Mouse (Mus musculus) neural tube, embryonic 13.5 days (tissue): ENCODE data around the gene Pla2g6. TPM values are rescaled to one million over a fixed set of nuclear protein-coding genes. Genes with fewer than 3 reads are reported as not detected.

ENCODE experiments used
- ATAC-seq: fragments of 200-750 bp; cut with Nextera tagmentation; 2 replicates; pipeline ENCODE4 v1.8.0; 2017; ENCODE audit warnings: low read depth, mild to moderate bottlenecking, moderate TSS enrichment, moderate library complexity
- H3K27ac ChIP-seq: fragments of 300-500 bp; sonication (generic); replicated peaks from 2 replicates; pipeline ENCODE4 v1.5.1; 2015; ENCODE audit warnings: moderate library complexity, mild to moderate bottlenecking, inconsistent platforms
- H3K27me3 ChIP-seq: fragments of 300-500 bp; sonication (generic); 2 replicates; pipeline ENCODE4 v1.6.1; 2015; ENCODE audit warnings: mild to moderate bottlenecking, inconsistent platforms
- H3K36me3 ChIP-seq: fragments of 300-500 bp; sonication (generic); 2 replicates; pipeline ENCODE4 v1.6.1; 2015; ENCODE audit warnings: mild to moderate bottlenecking, inconsistent platforms
- H3K4me1 ChIP-seq: fragments of 300-500 bp; sonication (generic); replicated peaks from 2 replicates; pipeline ENCODE4 v1.6.1; 2015; ENCODE audit warnings: inconsistent platforms
- H3K4me2 ChIP-seq: fragments of 300-500 bp; sonication (generic); 2 replicates; pipeline ENCODE4 v1.6.1; 2015; ENCODE audit warnings: inconsistent platforms, mild to moderate bottlenecking, moderate library complexity
- H3K4me3 ChIP-seq: fragments of 300-500 bp; sonication (generic); 2 replicates; pipeline ENCODE4 v1.5.1; 2015; ENCODE audit warnings: mild to moderate bottlenecking, inconsistent platforms
- H3K9ac ChIP-seq: fragments of 300-500 bp; sonication (generic); 2 replicates; pipeline ENCODE4 v1.6.1; 2015; ENCODE audit warnings: moderate library complexity, mild to moderate bottlenecking, inconsistent platforms
- H3K9me3 ChIP-seq: fragments of 300-500 bp; sonication (generic); 2 replicates; pipeline ENCODE4 v1.6.1; 2016; ENCODE audit warnings: inconsistent platforms
- WGBS: fragments of 180-500 bp; shearing (Covaris S2); methylation state at CpG from one replicate; pipeline ENCODE4 v1.1.7; 2015; 5-methylcytosine and 5-hydroxymethylcytosine counted together
- polyA plus RNA-seq: library from polyadenylated mRNA; unstranded; fragments of >200 nt; fragmentation: Nextera tagmentation; extraction: Ambion mirVana; gene quantifications from 2 replicates; pipeline ENCODE4 v1.2.1, GENCODE M21; 2015

The Pla2g6 gene
- polyA plus RNA-seq = 33.3 and 34.1 TPM in 2 replicates

DNA sequence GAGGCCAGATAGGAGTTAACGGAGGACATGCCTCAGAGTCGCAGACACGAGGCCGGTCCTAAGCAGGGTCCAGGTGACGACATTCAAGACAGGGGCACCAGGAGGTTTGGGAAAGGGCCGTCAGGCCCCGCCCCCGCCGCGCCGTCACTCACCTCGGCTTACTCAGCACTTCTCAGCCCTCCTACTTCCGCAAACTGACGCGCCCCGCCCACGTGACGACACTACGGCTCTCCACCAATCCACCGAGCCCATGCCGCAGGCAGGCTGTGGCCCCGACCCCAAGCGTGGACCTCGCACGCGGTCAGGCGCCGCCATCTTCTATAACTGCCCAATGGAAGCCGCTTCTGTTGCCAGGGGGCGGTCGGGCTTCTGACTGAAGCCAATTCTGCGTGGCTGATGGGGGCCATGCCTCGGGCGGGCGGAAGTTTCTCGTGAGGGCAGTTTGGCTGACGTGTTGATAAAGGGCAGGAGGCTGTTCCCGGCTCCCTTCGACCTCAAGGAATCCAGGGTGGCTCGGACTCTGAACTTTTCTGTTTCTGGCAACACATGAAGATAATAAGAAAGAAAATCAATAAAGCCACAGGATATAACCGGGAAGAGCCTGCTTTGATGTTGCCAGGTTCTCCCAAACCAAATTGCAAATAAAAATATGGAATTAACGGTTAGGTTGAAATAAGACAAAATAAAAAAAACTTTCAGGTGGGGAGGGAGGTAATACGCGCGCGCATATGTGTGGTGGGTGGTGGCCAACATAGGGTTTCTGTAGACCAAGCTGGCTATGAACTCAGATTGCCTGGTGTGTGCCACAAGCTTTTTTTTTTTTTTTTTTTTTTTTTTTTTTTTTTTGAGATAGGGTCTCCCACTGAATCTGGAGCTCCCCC lies at the start of gene Pla2g6:
Gene Pla2g6 (minus strand): TSS at position 333 of the 881 bp plus-strand sequence.
- Histone ChIP-seq H3K4me2 (peak within 1 kb of the TSS; percentile 79), H3K4me3 (peak within 1 kb of the TSS; percentile 57), H3K9me3 (no peaks in the 10 kb centered on the region), H3K27ac (peak within 1 kb of the TSS; percentile 92), H3K36me3 (no peaks in the 10 kb centered on the region), H3K27me3 (no peaks in the 10 kb centered on the region), H3K4me1 (peaks cover 28% of the 10 kb centered on the region), H3K9ac (peak within 1 kb of the TSS; percentile 79)
- WGBS = 5% methylated on average over 46 of the region's 46 CpGs
- peak; percentile 96 for ATAC-seq

- Histone ChIP-seq H3K27ac (no peak overlapping the region), H3K9ac (no peak overlapping the region), H3K36me3 (peaks cover 49% of the 10 kb centered on the region), H3K9me3 (no peaks in the 10 kb centered on the region), H3K27me3 (no peaks in the 10 kb centered on the region), H3K4me1 (peaks cover 11% of the 10 kb centered on the region; the same call in 1 of the 2 replicates), H3K4me3 (no peak overlapping the region), H3K4me2 (no peak overlapping the region)
- ATAC-seq = no peak
- 86% methylated on average over 6 of the region's 6 CpGs for WGBS
Observed at GRCm38 (mm10) chr15:79377681-79378080, 49.5 kb upstream of the Pla2g6 start.

GRCm38 (mm10) chr15:79374760-79375159 lies 46.6 kb upstream of the Pla2g6 start:
- WGBS = 61% methylated on average over 3 of the region's 3 CpGs
- Histone ChIP-seq H3K4me1 (no peaks in the 10 kb centered on the region), H3K27ac (no peak overlapping the region), H3K9ac (no peak overlapping the region), H3K4me3 (no peak overlapping the region), H3K36me3 (peaks cover 70% of the 10 kb centered on the region), H3K27me3 (no peaks in the 10 kb centered on the region), H3K9me3 (no peaks in the 10 kb centered on the region), H3K4me2 (no peak overlapping the region)
- ATAC-seq = no peak

DNA sequence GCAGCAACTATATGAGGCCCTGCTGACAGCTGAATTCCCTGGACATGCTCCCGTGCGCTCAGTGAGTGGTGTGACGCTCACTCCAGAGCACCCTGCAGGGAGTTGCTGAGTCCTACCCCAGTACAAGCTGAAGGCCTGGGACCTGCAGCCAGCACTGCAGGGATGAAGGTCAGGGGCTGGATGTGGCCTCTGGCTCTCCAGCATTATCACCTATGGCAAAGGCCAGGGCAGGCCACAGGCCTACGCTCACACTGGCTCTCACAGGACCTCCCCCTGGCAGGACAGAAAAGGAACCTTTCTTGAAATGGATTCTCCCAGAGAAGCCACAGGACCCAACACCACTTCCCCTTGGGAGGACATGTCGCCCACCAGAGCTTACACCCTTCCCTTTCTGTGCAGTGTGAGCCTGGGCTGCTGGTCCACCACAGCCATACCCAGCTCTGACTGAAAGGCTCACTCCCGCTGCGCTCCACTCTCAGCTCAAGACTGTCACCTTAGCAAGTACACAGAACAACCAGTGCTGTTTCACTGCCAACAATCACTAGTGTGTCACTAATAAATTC lies 42.2 kb upstream of the Pla2g6 start:
- H3K4me1 ChIP-seq = peaks cover 7% of the 10 kb centered on the region; the same call in 1 of the 2 replicates
- peaks cover 74% of the 10 kb centered on the region for H3K36me3 ChIP-seq
- H3K9ac ChIP-seq = no peak overlapping the region
- no peak overlapping the region for H3K4me2 ChIP-seq
- H3K4me3 ChIP-seq = no peak overlapping the region
- ATAC-seq = no peak
- 80% methylated on average over 7 of the region's 7 CpGs for WGBS
- no peak overlapping the region for H3K27ac ChIP-seq
- H3K27me3 ChIP-seq = no peaks in the 10 kb centered on the region
- H3K9me3 ChIP-seq = no peaks in the 10 kb centered on the region

GRCm38 (mm10) chr15:79369452-79370280 lies 41.5 kb upstream of the Pla2g6 start:
- Histone ChIP-seq H3K27me3 (no peaks in the 10 kb centered on the region), H3K36me3 (peaks cover 81% of the 10 kb centered on the region), H3K9me3 (no peaks in the 10 kb centered on the region), H3K4me3 (no peak overlapping the region), H3K9ac (no peak overlapping the region), H3K27ac (no peak overlapping the region), H3K4me2 (no peak overlapping the region), H3K4me1 (peaks cover 7% of the 10 kb centered on the region; the same call in 1 of the 2 replicates)
- WGBS = 81% methylated on average over 15 of the region's 15 CpGs
- no peak for ATAC-seq

- WGBS = 86% methylated on average over 8 of the region's 8 CpGs
- peaks cover 7% of the 10 kb centered on the region; the same call in 1 of the 2 replicates for H3K4me1 ChIP-seq
- no peaks in the 10 kb centered on the region for H3K9me3 ChIP-seq
- no peak overlapping the region for H3K4me3 ChIP-seq
- H3K9ac ChIP-seq = no peak overlapping the region
- no peak overlapping the region for H3K4me2 ChIP-seq
- no peak for ATAC-seq
- H3K27me3 ChIP-seq = no peaks in the 10 kb centered on the region
- peak overlapping the region; percentile 24; the same call in 1 of the 2 replicates for H3K27ac ChIP-seq
- peaks cover 82% of the 10 kb centered on the region for H3K36me3 ChIP-seq
Observed at GRCm38 (mm10) chr15:79368861-79369440, 40.8 kb upstream of the Pla2g6 start.

GRCm38 (mm10) chr15:79368313-79368811 lies 40.2 kb upstream of the Pla2g6 start:
- H3K4me3 ChIP-seq = no peak overlapping the region
- H3K9ac ChIP-seq = no peak overlapping the region
- H3K4me2 ChIP-seq = no peak overlapping the region
- H3K4me1 ChIP-seq = peaks cover 7% of the 10 kb centered on the region; the same call in 1 of the 2 replicates
- 74% methylated on average over 14 of the region's 14 CpGs for WGBS
- no peak for ATAC-seq
- H3K9me3 ChIP-seq = no peaks in the 10 kb centered on the region
- peak overlapping the region; percentile 24; the same call in 1 of the 2 replicates for H3K27ac ChIP-seq
- H3K27me3 ChIP-seq = no peaks in the 10 kb centered on the region
- peaks cover 83% of the 10 kb centered on the region for H3K36me3 ChIP-seq

- Histone ChIP-seq H3K9me3 (no peaks in the 10 kb centered on the region), H3K4me1 (peaks cover 7% of the 10 kb centered on the region; the same call in 1 of the 2 replicates), H3K9ac (no peak overlapping the region), H3K36me3 (peaks cover 85% of the 10 kb centered on the region), H3K4me3 (no peak overlapping the region), H3K4me2 (no peak overlapping the region), H3K27me3 (no peaks in the 10 kb centered on the region), H3K27ac (no peak overlapping the region)
- 89% methylated on average over 5 of the region's 5 CpGs for WGBS
- ATAC-seq = no peak
Observed at GRCm38 (mm10) chr15:79366402-79366801, 38.2 kb upstream of the Pla2g6 start.

DNA sequence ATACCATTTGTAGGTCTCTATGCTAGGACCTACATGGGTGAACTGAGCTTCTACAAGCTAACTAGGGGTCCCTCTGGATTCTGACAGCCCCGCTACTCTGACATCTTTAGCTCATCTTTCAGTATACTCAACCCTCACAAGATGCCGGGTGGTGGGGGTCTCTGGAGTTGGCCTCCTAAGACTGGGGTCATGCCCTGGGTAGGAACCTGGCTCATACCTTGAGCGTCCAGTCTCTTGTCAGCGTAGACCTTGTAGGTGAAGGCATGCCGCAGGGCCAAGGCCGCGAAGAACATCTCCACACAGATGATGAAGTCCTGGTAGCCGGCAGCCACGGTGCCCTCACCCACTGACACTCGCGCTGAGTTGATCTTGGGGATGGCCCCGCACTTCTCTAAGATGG lies 36.9 kb upstream of the Pla2g6 start:
- Histone ChIP-seq H3K27me3 (no peaks in the 10 kb centered on the region), H3K4me3 (no peak overlapping the region), H3K9ac (no peak overlapping the region), H3K27ac (no peak overlapping the region), H3K36me3 (peaks cover 81% of the 10 kb centered on the region), H3K4me1 (peaks cover 10% of the 10 kb centered on the region; the same call in 1 of the 2 replicates), H3K9me3 (no peaks in the 10 kb centered on the region), H3K4me2 (no peak overlapping the region)
- WGBS = 97% methylated on average over 12 of the region's 12 CpGs
- ATAC-seq = no peak

DNA sequence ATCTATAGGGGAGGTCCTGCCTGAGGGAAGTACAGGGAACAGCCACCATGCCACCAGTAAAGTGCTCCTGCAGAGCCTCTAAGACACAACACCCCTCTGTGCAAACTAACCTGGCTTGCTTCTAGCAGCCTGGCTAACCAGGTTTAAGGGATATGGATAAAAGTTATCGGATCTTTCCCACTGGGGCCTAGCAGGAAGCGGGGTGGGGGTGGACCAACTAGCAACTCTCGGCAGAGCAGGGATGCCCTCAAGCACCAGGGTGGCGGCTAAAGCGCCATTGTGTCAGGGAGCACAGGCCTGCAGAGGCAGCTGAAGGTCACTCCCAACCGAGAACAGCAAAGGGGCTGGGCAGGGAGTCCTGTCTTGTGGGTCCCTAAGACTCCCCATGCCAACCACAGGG lies 35.9 kb upstream of the Pla2g6 start:
- ATAC-seq = no peak
- H3K4me2 ChIP-seq = no peak overlapping the region
- H3K9ac ChIP-seq = no peak overlapping the region
- H3K27me3 ChIP-seq = no peaks in the 10 kb centered on the region
- peaks cover 12% of the 10 kb centered on the region; the same call in 1 of the 2 replicates for H3K4me1 ChIP-seq
- H3K9me3 ChIP-seq = no peaks in the 10 kb centered on the region
- H3K4me3 ChIP-seq = no peak overlapping the region
- WGBS = 73% methylated on average over 6 of the region's 6 CpGs
- no peak overlapping the region for H3K27ac ChIP-seq
- H3K36me3 ChIP-seq = peaks cover 76% of the 10 kb centered on the region

- Histone ChIP-seq H3K27me3 (peaks cover 12% of the 10 kb centered on the region), H3K9ac (no peak overlapping the region), H3K9me3 (no peaks in the 10 kb centered on the region), H3K36me3 (peaks cover 53% of the 10 kb centered on the region), H3K4me1 (peaks cover 24% of the 10 kb centered on the region), H3K4me2 (no peak overlapping the region), H3K27ac (no peak overlapping the region), H3K4me3 (no peak overlapping the region)
- 65% methylated on average over 4 of the region's 4 CpGs for WGBS
- ATAC-seq = no peak
Observed at GRCm38 (mm10) chr15:79361023-79361422, 32.8 kb upstream of the Pla2g6 start.
